Mouse (Mus musculus) lung, embryonic 16.5 days (tissue): ENCODE measurements around the gene Tanc2. TPM values are rescaled to one million over a fixed set of nuclear protein-coding genes. Genes with fewer than 3 reads are reported as not detected.

Experiments used
- ATAC-seq: fragments of 200-750 bp; cut with Nextera tagmentation; 2 replicates; pipeline ENCODE4 v1.8.0; 2017; ENCODE audit warnings: low read depth, mild to moderate bottlenecking, moderate library complexity
- H3K27ac ChIP-seq: fragments of 300-500 bp; sonication (generic); 2 replicates; pipeline ENCODE4 v1.5.1; 2014; ENCODE audit warnings: mild to moderate bottlenecking, control low read depth, low read length
- H3K27me3 ChIP-seq: fragments of 300-500 bp; sonication (generic); 2 replicates; pipeline ENCODE4 v1.6.1; 2014; ENCODE audit warnings: low read depth, low read length, mixed read lengths; ENCODE audit not compliant: control insufficient read depth, insufficient read depth
- H3K36me3 ChIP-seq: fragments of 300-500 bp; sonication (generic); 2 replicates; pipeline ENCODE4 v1.6.1; 2014; ENCODE audit warnings: low read length; ENCODE audit not compliant: control insufficient read depth, insufficient read depth
- H3K4me1 ChIP-seq: fragments of 300-500 bp; sonication (generic); replicated peaks from 2 replicates; pipeline ENCODE4 v1.6.1; 2014; ENCODE audit warnings: low read length, mixed read lengths; ENCODE audit not compliant: control insufficient read depth, insufficient read depth
- H3K4me2 ChIP-seq: fragments of 300-500 bp; sonication (generic); 2 replicates; pipeline ENCODE4 v1.6.1; 2014; ENCODE audit warnings: low read depth, low read length, control low read depth
- H3K4me3 ChIP-seq: fragments of 300-500 bp; sonication (generic); 2 replicates; pipeline ENCODE4 v1.5.1; 2014; ENCODE audit warnings: mild to moderate bottlenecking, low read length, control low read depth
- H3K9ac ChIP-seq: fragments of 300-500 bp; sonication (generic); 2 replicates; pipeline ENCODE4 v1.6.1; 2014; ENCODE audit warnings: low read length, control low read depth
- H3K9me3 ChIP-seq: fragments of 300-500 bp; sonication (generic); 2 replicates; pipeline ENCODE4 v1.6.1; 2016; ENCODE audit warnings: low read length; ENCODE audit not compliant: control insufficient read depth
- WGBS: fragments of 180-500 bp; shearing (Covaris S2); extraction: QIAGEN DNeasy Blood & Tissue Kit; methylation state at CpG from one replicate; pipeline ENCODE4 v1.1.7; 2014; 5-methylcytosine and 5-hydroxymethylcytosine counted together
- polyA plus RNA-seq: library from polyadenylated mRNA; unstranded; fragments of >200 nt; fragmentation: Nextera tagmentation; extraction: Ambion mirVana; gene quantifications from 2 replicates; pipeline ENCODE4 v1.2.1, GENCODE M21; 2015

Tanc2 gene
- polyA plus RNA-seq, 1 experiment from 2014 or later, result 14.8 TPM

- H3K4me3 ChIP-seq, result no peak overlapping the region
- H3K4me1 ChIP-seq, result no peaks in the 10 kb centered on the region
- no peak for ATAC-seq
- no peak overlapping the region for H3K27ac ChIP-seq
- no peak overlapping the region for H3K9ac ChIP-seq
- H3K4me2 ChIP-seq, result no peak overlapping the region
- H3K27me3 ChIP-seq, result no peaks in the 10 kb centered on the region
- 0 out of 2 replicates have a peak, but pooled peaks cover 2% of the 10 kb centered on the region for H3K36me3 ChIP-seq
- no peaks in the 10 kb centered on the region for H3K9me3 ChIP-seq
These were observed 248.2 kb downstream of the Tanc2 start for GRCm38 (mm10) chr11:105837962-105838361.

DNA sequence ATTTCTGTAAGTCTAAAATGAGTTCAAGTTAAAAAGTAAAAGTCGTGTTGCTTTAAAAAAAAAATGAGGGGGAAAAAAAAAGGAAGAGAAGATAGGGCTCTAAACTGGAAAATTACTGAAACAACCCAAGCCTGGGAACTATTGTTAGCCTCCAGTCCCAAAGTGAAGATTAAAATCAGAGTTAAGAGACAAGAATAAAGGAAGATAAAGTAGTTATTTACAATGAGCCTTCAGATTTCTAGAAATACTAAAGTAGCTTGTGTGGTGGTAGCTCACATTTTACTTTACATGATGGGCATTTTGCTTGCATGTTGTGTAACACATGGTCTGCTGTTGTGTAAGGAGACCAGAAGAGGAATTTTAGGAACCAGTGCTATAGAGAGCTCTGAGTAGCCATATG lies 256.1 kb downstream of the Tanc2 start:
- H3K4me3 ChIP-seq, result no peak overlapping the region
- 0 out of 2 replicates have a peak, but pooled peaks cover 2% of the 10 kb centered on the region for H3K36me3 ChIP-seq
- WGBS, result 72% methylated on average over 1 of the region's 1 CpGs

DNA sequence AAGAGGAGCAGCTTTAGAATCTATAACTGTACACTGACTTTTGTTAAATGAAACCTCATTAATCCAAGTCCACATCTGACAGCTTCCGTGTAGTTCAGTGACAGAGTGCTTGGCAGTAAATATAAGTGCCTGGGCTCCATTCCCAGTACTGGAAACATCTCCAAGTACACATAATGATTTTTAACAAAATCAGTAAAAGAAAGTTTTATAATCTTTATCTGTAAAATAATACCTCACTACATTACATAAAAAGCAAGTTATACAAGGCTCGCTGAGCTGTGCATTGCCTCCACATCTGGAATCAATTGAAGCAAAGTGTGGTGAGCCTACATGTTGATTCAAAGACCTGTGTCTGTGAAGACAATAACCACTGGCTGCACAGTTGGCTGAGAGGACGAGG lies 265.7 kb downstream of the Tanc2 start:
- ATAC-seq, result peak; percentile 57; the same call in 1 of the 2 replicates
- Histone ChIP-seq H3K9me3 (no peaks in the 10 kb centered on the region), H3K4me3 (no peak overlapping the region), H3K4me2 (no peak overlapping the region), H3K36me3 (peaks cover 4% of the 10 kb centered on the region; the same call in 1 of the 2 replicates), H3K27me3 (no peaks in the 10 kb centered on the region), H3K9ac (no peak overlapping the region), H3K27ac (peak overlapping the region; percentile 7; the same call in 1 of the 2 replicates), H3K4me1 (0 out of 2 replicates have a peak, but pooled peaks cover 2% of the 10 kb centered on the region)
- WGBS, result 34% methylated on average over 3 of the region's 3 CpGs

More for the DNA sequence above, 256.1 kb downstream of the Tanc2 start:
- Histone ChIP-seq H3K9ac (no peak overlapping the region), H3K27me3 (no peaks in the 10 kb centered on the region), H3K9me3 (no peaks in the 10 kb centered on the region), H3K4me1 (no peaks in the 10 kb centered on the region), H3K27ac (no peak overlapping the region), H3K4me2 (no peak overlapping the region)
- no peak for ATAC-seq

DNA sequence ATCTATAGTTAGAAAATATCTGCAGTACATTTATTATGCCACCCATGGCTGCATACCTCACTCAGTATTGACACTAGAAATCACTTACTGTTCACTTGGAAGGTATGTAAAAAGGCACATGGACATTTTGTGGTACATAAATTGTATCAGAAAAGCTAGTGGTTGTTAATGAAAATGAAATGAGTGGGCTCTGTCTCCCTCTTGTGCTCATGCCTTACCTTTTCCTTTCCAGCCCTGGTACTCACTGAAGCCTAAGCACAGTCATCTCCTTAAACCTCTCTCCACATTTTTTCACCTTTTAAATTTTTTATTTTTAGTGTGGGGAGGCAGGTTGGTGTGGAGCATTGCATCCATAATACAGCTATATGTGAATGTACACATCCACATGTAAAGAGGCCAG lies 268.3 kb downstream of the Tanc2 start:
- H3K27me3 ChIP-seq, result no peaks in the 10 kb centered on the region
- H3K4me3 ChIP-seq, result no peak overlapping the region
- H3K9ac ChIP-seq, result no peak overlapping the region
- no peaks in the 10 kb centered on the region for H3K9me3 ChIP-seq
- H3K4me1 ChIP-seq, result 0 out of 2 replicates have a peak, but pooled peaks cover 2% of the 10 kb centered on the region
- H3K27ac ChIP-seq, result no peak overlapping the region
- ATAC-seq, result no peak
- no peak overlapping the region for H3K4me2 ChIP-seq
- H3K36me3 ChIP-seq, result peaks cover 4% of the 10 kb centered on the region; the same call in 1 of the 2 replicates

DNA sequence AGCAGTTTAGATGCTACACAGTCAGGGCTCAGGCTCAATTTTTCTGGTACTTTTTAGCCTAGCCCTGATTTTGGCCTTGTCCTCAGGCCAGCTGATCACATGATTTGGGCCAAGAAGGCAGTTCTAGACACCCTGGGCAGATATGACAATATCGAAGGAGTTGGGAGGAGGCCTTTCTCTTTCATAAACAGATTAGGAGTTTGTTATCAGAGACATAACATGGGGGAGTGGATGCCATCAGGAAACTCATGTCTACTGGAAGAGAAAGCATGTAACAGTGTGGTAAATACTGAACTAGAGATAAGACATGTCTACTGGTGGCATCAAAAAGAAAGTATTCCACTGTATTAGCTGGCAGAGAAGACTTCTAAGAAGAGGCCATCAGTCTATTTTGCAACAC lies 295.8 kb downstream of the Tanc2 start:
- Histone ChIP-seq H3K9me3 (no peaks in the 10 kb centered on the region), H3K27me3 (no peaks in the 10 kb centered on the region), H3K4me3 (no peak overlapping the region), H3K36me3 (peaks cover 2% of the 10 kb centered on the region), H3K27ac (no peak overlapping the region), H3K4me1 (no peaks in the 10 kb centered on the region), H3K4me2 (no peak overlapping the region), H3K9ac (no peak overlapping the region)
- 62% methylated on average over 1 of the region's 1 CpGs for WGBS
- no peak for ATAC-seq

DNA sequence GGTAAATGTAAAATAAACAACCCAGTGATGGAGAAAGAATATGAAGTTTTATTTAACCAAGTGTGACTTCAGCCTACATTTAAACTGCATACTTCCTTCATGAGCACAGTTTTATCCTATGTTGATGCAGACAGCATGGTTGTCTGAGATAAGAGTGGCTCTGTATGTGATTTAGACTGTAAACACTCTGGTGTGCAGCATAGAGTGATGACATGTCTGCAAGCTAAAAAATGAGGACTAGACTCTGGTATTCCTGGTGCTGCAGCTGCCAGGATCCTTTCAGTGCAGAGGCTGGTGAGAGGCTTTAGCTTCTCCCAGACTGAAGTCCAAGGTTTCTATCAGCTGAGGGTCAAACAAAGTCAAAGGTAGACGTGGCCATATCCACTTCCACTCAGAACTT lies 297.5 kb downstream of the Tanc2 start:
- Histone ChIP-seq H3K4me3 (no peak overlapping the region), H3K27me3 (no peaks in the 10 kb centered on the region), H3K27ac (no peak overlapping the region), H3K4me2 (no peak overlapping the region), H3K9me3 (no peaks in the 10 kb centered on the region), H3K4me1 (no peaks in the 10 kb centered on the region), H3K9ac (no peak overlapping the region), H3K36me3 (peaks cover 2% of the 10 kb centered on the region)
- 17% methylated on average over 1 of the region's 1 CpGs for WGBS
- peak; percentile 76 for ATAC-seq

DNA sequence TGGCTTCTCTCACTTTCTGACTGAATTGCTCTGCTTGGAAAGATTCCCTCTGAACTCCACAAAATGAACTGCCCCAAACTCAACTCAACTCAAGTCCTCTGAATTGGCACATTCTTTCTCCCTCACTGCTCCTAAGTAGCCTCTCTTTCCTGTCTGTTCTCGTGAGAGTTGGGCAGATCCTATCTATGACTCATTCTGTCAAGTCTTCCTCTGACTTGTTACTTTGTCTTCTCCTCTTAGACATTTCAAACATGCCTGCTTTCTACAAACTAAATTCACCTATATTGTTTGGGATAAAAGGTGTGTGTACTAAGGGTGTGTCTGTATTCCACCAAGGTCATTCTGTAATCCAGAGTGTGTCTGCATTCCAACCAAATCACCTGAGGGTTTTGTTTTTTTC lies 309.4 kb downstream of the Tanc2 start:
- no peak for ATAC-seq
- H3K27me3 ChIP-seq, result no peaks in the 10 kb centered on the region
- no peak overlapping the region for H3K4me3 ChIP-seq
- H3K36me3 ChIP-seq, result peaks cover 6% of the 10 kb centered on the region; the same call in 1 of the 2 replicates
- WGBS, result 18% methylated on average over 1 of the region's 1 CpGs
- no peak overlapping the region for H3K4me2 ChIP-seq
- no peak overlapping the region for H3K9ac ChIP-seq
- H3K9me3 ChIP-seq, result no peaks in the 10 kb centered on the region
- H3K4me1 ChIP-seq, result peaks cover 15% of the 10 kb centered on the region
- H3K27ac ChIP-seq, result no peak overlapping the region

DNA sequence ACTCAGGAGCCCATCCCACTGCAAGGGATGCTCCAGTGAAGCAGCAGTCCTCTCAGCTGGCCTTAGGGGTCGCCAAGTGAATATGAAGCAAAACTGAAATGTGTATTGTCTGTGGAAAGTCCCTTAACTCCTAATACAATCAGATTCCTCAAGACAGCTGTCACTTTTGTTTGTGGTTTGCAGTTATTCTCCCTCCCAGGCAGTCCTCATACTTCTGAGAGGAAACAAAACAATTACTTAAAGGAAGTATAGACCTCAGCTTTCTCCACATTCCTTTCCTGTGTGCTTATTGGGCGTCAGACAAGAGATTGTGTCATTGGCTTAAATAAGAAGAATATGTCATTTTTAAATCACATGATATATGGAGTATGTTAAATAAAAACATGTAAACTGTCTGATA lies 311.7 kb downstream of the Tanc2 start:
- Histone ChIP-seq H3K9me3 (no peaks in the 10 kb centered on the region), H3K4me2 (no peak overlapping the region), H3K9ac (no peak overlapping the region), H3K27ac (no peak overlapping the region), H3K27me3 (no peaks in the 10 kb centered on the region), H3K4me3 (no peak overlapping the region), H3K36me3 (peaks cover 6% of the 10 kb centered on the region; the same call in 1 of the 2 replicates), H3K4me1 (peaks cover 16% of the 10 kb centered on the region)
- whole genome bisulfite sequencing, result 48% methylated on average over 2 of the region's 2 CpGs
- no peak for ATAC-seq

GRCm38 (mm10) chr11:105902956-105903355 lies 313.2 kb downstream of the Tanc2 start:
- no peak for ATAC-seq
- Histone ChIP-seq H3K4me2 (no peak overlapping the region), H3K4me1 (peaks cover 17% of the 10 kb centered on the region), H3K9ac (no peak overlapping the region), H3K27me3 (no peaks in the 10 kb centered on the region), H3K4me3 (no peak overlapping the region), H3K36me3 (peaks cover 6% of the 10 kb centered on the region; the same call in 1 of the 2 replicates), H3K9me3 (no peaks in the 10 kb centered on the region), H3K27ac (0 out of 2 replicates have a peak overlapping the region, but pooled peaks have one; percentile 12)
- WGBS, result 52% methylated on average over 1 of the region's 1 CpGs
